Mouse (Mus musculus) inflammation-experienced regulatory T-cells, adult 6 months (primary cell): ENCODE results near the gene Gm49776. TPM values are rescaled to one million over a fixed set of nuclear protein-coding genes. Genes with fewer than 3 reads are reported as not detected.

Experiments
- ATAC-seq: one replicate; pipeline ENCODE4 v1.8.0; 2017
- polyA plus RNA-seq, 3 experiments: library from polyadenylated mRNA; unstranded; fragments of 100-300 nt; shearing (Covaris generic); gene quantifications; one replicate each; pipeline ENCODE4 v1.2.1; 2017

The Gm49776 gene
- polyA plus RNA-seq, 3 experiments from 2014 or later = not detected

GRCm38 (mm10) chr16:18233919-18234670, 24.0 kb downstream of the Gm49776 start:
- ATAC-seq = no peak

- ATAC-seq = no peak
Measured at GRCm38 (mm10) chr16:18233451-18233850, 24.7 kb downstream of the Gm49776 start.

GRCm38 (mm10) chr16:18231451-18231850, 26.7 kb downstream of the Gm49776 start:
- ATAC-seq = no peak

- ATAC-seq = no peak
Measured at GRCm38 (mm10) chr16:18231047-18231446, 27.1 kb downstream of the Gm49776 start.

- no peak for ATAC-seq
Measured at GRCm38 (mm10) chr16:18230617-18231016, 27.5 kb downstream of the Gm49776 start.

- ATAC-seq = no peak
Measured at GRCm38 (mm10) chr16:18229622-18230021, 28.5 kb downstream of the Gm49776 start.

- no peak for ATAC-seq
Measured at GRCm38 (mm10) chr16:18228856-18229255, 29.3 kb downstream of the Gm49776 start.

GRCm38 (mm10) chr16:18227897-18228422, 30.2 kb downstream of the Gm49776 start:
- no peak for ATAC-seq

GRCm38 (mm10) chr16:18227187-18227586, 30.9 kb downstream of the Gm49776 start:
- ATAC-seq = no peak

GRCm38 (mm10) chr16:18222188-18222587, 35.9 kb downstream of the Gm49776 start:
- no peak for ATAC-seq

GRCm38 (mm10) chr16:18221543-18221898, 36.6 kb downstream of the Gm49776 start:
- no peak for ATAC-seq

GRCm38 (mm10) chr16:18220856-18221542, 37.1 kb downstream of the Gm49776 start:
- no peak for ATAC-seq

- no peak for ATAC-seq
Measured at GRCm38 (mm10) chr16:18220001-18220400, 38.1 kb downstream of the Gm49776 start.

- no peak for ATAC-seq
Measured at GRCm38 (mm10) chr16:18218580-18218996, 39.5 kb downstream of the Gm49776 start.

GRCm38 (mm10) chr16:18217579-18217978, 40.5 kb downstream of the Gm49776 start, which contains the start of gene Ccdc188:
TSS of gene Ccdc188 (plus strand) at chr16:18217879.
- no peak for ATAC-seq

- no peak for ATAC-seq
Measured at GRCm38 (mm10) chr16:18214858-18215257, 43.3 kb downstream of the Gm49776 start.

- ATAC-seq = no peak
Measured at GRCm38 (mm10) chr16:18213689-18214088, 44.4 kb downstream of the Gm49776 start.

- ATAC-seq = peak; percentile 67
Measured at GRCm38 (mm10) chr16:18211417-18212171, 46.5 kb downstream of the Gm49776 start.

GRCm38 (mm10) chr16:18210701-18211416, 47.3 kb downstream of the Gm49776 start:
- no peak for ATAC-seq

GRCm38 (mm10) chr16:18203430-18204091, 54.6 kb downstream of the Gm49776 start:
- ATAC-seq = no peak

GRCm38 (mm10) chr16:18202061-18202460, 56.1 kb downstream of the Gm49776 start:
- ATAC-seq = no peak

- ATAC-seq = no peak
Measured at GRCm38 (mm10) chr16:18201620-18202019, 56.5 kb downstream of the Gm49776 start.
